Mouse (Mus musculus) urinary bladder, postnatal 36 days (tissue): ENCODE measurements at regions not wholly inside any gene's neighbourhood (a gene's known extent, or its start where the extent isn't known, plus 50 kb on each side); places are given as distances from the start of the nearest gene placed in this dataset.
"Not testable (repeated sequence)": the region's sequence is repeated elsewhere in the genome, so short reads cannot be mapped to it uniquely, and the experiment has no call there.

ENCODE experiments used
- DNase-seq, 2 experiments: peaks; one replicate each; pipeline ENCODE4 v3.0.0; 2022; ENCODE audit warnings: low spot score in 2 of 2, mixed read lengths in 1 of 2

DNA sequence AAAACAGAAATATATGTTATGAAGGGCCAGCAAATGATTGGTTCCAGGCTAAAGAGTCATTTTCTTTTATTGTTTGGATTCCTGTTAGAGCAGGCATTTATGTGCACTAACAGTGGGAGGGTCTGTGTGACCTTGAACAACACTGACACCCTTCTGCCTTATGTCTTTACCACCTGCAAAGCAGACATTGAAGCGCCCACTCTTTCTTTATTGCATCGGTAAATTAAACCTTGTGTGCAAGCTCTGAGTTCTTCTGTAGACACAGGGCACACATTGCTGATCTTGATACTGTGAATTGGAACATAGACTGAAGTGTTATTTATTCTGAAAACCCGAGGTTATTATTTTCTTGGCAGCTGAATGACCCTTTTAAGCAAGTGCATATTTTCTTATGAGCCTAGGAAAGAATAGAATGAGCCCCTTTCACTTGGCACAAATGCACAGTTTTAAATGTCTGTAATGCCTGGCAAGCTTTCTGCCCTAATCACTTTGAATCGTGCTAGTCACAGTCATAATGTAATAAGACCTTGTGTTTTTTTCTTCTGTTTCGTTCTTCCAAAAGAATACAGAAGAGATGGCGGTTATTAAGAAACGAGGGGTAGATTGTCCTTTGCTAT, 125.1 kb upstream of the Cobl start:
- DNase-seq = no peak

DNA sequence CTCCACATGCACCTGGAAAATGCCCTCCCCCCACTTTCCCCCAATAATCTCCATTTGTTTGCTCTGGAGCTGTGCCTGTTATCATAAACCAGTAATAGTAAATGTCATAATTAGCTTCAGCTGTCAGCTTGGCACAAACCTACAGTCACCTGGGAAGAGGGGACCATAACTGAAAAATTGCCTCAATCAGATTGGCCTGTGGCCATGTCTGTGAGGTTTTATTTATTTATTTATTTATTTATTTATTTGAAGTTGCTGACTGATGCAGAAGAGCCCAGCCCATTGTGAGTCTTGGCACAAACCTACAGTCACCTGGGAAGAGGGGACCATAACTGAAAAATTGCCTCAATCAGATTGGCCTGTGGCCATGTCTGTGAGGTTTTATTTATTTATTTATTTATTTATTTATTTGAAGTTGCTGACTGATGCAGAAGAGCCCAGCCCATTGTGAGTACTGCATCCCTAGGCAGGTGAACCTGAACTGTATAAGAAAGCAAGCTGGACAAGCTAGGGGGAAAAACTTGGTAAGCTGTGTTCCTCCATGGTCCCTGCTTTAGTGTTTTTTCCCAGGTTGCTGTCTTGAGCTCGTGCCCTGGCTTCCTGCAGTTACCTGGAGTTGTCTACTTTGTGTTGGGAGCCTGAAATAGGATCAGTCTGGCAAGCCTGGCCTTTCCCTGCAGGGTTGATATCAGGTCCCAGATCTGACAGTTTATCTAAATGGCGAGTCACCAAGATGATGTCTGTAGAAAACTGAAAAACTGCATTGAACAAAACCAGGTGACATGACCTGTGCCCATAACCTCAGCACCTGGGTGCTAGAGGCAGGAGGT, 120.3 kb upstream of the Cobl start:
- DNase-seq = not testable (repeated sequence)

DNA sequence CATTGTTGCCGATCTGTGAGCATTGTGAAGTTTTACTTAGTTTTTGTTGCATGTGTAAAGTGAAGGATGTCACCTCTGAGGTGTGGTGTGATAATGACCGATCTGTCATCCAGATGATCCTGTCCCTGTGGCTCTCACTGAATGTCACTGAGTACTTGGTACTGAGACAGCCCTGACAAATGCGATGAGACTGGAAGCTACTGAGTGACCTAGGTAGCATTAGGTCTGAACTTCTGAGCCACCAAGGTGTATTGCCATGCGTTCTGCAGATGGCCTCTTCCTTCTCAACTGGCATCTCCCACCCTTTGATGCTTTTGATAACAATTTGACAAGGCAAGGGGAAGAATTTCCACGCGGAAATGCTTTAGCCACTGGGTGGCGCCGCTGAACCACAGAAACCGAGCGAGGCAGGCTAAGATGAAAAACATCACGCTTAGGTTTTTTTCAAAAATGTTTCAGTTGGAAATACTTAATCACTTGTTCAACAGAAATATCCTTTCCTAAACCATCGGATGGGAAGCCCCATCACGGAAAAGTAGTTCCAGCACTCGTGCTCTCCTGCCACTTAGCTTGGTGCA, 114.3 kb upstream of the Cobl start:
- DNase-seq = no peak

DNA sequence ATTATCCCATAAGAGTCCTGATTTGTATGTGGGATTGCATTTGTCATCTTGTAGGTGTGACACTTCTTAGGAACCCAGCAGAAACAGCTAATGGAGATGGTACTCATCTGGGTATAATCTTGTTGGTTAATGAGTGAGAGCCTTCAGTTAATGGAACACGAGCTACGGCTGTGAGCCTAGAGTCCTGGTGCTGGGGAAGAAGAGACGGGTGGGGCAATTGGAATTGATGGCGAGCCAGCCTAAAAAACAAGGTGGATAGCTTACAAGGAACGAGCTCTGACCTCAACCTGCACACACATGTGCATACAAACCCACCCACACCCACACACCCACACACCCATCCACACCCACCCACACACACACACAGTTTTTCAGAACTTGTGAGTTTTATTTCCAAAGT, 94.9 kb upstream of the Cobl start:
- no peak for DNase-seq

DNA sequence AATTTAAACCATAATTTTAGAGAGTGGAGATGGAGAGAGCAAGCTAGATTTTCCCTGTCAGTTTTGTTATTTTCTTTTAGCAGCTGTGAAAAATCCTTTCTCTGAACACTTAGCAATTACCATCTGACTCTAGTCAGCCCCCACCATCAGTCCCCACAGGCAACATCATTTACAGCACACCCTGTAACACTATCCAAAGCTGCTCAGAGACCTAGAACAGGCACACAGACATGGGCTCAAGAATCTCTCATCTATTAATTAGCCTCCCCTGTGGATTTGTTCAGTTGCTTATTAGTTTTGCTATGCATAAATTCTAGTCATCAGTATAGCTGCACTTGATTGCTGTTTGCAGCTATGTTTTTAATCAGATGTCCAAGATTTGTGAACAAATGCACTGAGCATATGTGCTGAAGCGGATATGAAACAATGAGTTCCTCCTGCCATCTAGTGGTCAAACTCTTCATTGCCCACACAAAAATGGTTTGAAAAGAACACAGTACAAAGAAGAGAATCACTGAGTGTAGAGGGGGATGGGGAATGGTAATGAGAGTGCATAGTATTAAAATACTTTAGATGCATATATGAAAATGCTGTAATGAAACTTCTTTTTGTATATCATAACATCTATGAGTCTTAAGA, 94.4 kb upstream of the Cobl start:
- no peak for DNase-seq

DNA sequence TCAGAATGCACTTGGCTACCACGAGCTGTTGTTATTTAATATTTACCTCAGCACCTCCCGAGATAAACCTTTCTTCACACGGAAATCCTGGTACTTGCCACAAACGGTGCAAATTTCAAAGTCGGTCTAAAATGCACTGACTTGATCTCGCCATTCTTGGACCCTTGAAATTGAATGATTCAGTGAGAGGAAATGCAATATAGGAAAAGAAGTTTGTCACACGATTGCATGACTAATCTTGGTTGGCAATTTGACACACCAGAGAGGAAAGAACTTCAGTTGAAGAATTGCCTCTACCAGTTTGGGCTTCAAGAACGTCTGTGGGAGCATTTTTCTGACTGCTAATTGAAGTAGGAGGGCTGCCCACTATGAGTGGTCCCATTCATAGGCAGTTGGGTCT, 93.4 kb upstream of the Cobl start:
- no peak for DNase-seq

DNA sequence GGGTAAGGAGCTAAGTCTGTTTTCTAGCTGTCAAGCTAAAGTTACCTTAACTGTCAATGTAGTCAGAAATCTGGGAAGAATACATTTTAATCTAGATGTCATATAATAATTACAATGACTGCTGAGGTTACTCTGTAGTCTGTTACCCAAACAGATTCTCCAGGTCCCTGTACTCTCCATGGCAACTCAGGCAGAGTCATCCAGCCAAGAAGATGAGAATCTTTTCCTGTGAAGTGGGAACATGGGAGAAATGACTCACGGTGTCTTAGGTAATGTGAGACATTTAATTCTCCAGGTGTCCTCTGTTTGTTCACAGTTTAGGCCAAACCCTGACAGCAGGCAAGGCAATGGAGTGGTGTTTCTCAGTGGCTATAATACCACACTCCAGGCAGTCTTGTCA, 81.0 kb upstream of the Cobl start:
- no peak for DNase-seq

DNA sequence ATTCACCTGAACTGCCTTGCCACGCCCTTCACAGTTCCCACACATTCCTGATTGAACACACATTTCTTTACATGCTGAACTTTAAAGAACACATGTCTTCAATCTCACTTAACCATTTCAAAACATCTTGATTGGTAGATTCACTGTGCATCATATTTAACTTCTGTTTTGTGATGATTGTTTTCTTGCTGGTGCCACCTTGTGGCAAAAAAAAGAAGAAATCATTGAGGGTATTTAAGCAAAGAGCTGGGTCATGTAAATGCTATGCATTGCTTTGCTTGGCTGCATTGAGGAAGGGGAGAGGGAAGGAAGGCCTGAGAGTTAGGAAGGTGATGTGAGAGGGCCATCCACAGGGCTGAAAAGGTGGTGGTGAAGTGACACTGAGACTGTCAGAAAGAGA, 78.3 kb upstream of the Cobl start:
- DNase-seq = no peak

DNA sequence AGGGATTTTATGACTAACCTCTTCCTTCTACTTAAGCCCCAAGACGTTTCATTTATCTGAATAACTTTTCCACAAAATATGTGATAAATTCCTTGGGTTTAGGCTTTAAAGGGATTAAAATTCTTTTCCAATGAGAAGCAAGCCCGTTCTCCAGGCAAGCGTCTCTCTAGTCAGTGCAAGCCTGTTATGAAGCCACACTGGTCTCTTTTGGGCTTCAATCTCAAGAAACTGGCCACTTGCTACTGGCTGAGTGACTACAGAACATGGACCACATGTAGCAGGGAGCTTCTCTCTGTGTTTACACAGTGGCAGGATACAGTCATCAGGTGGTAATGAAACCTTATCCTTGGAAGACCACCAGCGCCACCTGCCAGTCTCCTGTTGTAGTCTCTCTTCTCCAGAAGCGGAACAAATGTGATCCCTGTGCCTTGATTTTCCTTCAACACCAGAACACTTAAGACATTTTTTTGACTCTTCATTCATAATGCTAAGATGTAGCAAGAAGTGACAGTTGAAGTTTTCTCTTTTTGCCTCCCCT, 75.6 kb upstream of the Cobl start:
- no peak for DNase-seq

DNA sequence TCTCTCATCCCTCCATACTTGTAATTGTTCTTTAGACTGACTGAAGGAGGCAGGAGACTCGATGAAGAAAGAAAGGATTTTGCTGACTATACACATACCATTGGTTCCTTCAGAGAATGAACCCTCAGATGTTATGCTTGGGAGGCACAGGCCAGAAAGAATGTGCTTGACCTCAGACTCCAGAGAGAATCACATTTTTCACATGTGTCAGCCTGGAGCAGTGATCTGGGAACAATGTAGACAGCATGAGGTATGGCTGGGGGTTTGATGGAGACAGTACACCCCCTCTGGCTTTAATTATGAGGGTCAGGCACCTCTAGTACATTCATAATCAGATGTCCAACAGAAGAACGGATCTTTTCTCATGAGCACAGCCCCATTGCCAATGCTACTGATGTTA, 70.3 kb upstream of the Cobl start:
- DNase-seq = no peak

DNA sequence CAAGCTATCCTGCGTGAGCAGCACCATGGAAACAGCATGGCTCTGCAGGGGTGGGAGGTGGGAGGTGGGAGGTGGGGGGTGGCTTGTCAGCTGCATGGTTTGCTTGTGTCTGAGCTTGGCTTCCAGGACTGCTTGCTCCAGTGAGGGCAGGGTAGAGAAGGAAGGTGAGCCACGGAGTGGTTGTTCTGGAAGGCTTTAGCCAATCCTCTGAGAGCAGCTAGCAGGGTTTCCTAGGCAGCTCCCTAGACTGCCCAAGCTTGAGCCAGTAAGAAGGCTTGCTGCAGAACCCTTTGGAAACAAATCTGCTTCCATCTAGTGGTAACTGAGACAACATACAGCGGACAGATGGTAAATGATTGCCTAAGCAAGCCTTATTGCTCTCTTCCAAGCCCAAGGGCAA, 67.5 kb upstream of the Cobl start:
- peak; percentile 4 to 20 for DNase-seq

DNA sequence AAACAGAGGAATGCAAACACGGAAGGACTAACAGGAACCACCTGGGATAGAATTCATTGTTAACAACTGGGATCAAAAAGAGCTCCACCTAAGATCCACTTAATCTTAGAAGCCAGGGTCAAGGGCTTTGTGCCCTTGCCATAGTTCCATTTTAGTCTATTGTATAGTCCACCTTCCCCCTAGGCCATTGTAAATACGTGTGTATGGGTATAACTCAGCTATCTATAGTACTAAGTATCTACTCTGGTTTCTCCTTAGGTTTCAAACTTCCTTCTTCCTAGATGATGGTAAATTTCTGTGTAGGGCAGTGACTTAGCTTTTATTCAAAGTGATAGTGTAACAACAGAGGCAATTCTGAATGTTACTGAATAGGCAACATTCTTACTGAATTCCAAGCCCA, 57.3 kb upstream of the Cobl start:
- not testable (repeated sequence) for DNase-seq

DNA sequence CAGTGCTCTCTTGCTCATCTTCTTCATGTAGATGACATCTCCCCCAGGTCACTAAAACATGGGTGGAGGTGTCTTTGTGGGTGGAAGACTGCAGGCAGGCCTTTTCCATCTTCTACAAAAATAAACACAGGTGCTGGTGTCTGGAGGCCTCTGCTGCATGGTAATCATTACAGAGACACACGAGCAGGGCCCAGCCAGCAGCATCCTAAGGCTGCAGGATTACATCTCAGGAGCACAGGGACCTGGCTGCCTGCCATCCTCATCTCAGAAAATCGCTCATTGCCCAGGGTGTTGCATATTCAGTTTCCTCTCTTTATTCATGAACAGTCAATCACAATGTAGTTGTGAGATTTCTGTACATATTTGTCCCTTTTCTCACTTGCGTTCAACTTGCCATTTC, 56.5 kb upstream of the Cobl start:
- no peak for DNase-seq

DNA sequence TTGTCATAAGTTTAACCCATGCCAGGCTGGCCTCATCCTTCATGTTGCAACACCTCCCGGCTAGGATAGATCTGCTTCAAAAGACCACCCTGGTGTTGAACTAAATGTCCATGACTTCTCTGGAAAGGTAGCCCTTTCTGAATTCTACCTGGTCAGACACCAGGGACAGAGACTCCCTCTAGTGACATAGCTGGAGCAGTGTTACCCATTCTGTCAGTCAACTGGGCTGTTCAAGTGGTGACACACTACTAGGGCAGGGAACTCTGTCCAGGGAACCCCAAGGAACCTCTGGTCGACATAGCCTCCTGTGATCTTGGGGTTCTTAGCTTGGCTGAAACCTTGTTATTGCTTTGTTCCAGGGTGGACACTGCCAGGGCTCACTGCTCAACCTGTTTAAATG, 51.6 kb upstream of the Cobl start:
- no peak for DNase-seq
